Mouse (Mus musculus): ENCODE measurements at regions not wholly inside any gene's neighbourhood (a gene's known extent, or its start where the extent isn't known, plus 50 kb on each side); places are given as distances from the start of the nearest gene placed in this dataset.

GRCm38 (mm10) chr7:118042914-118043313 is 73.1 kb downstream of the Rps15a start:
- no peak for DNase-seq (ENCODE audit: low spot score)

DNA sequence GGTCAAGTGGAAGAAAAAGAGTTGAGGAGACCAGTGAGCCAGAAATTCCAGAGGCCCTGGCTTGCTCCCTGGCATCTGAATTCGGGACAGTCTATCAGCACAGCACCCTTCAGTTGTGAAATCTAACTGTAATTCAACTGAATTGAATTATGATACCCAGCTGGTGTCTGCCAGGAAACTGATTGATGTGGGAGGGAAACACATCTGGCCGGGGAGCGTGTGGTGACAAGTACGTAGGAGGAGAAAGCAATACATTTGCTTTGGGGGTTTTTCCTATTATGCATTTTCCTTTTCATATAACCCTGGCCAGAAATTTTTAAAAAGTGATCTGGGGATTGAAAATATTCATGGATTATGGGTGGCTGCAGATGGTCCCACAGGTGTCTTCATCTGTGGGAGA is 76.1 kb downstream of the Rps15a start:
- no peak for DNase-seq (ENCODE audit: low spot score)

GRCm38 (mm10) chr7:118037062-118037461 is 78.9 kb downstream of the Rps15a start:
- no peak for DNase-seq (ENCODE audit: low spot score)

- no peak for DNase-seq (ENCODE audit: low spot score)
These were observed 89.9 kb downstream of the Rps15a start for GRCm38 (mm10) chr7:118026106-118026526.

DNA sequence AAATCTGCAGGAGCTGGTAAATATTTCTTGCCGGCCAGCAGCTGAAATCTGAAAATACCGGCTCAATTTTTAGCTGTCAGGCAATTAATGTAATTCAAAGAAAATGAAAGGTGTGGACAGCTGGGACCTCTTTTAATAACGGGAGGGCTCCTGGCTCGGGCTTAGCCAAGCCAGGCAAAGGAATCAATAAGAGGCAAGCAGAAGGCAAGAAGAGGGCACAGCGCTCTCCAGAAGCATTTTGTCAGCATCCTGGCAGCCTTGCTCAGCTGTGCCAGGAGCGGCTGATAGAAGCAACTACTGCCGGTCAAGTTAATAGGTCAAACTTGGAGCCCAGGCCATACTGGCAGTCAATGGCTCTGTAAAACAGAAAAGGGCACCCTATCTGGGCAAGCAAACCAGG is 111.4 kb downstream of the Rps15a start:
- DNase-seq (ENCODE audit: low spot score), result no peak

- no peak for DNase-seq (ENCODE audit: low spot score)
These were observed 114.1 kb downstream of the Rps15a start for GRCm38 (mm10) chr7:118001881-118002280.

GRCm38 (mm10) chr7:118001121-118001520 is 114.9 kb downstream of the Rps15a start:
- DNase-seq (ENCODE audit: low spot score), result no peak

DNA sequence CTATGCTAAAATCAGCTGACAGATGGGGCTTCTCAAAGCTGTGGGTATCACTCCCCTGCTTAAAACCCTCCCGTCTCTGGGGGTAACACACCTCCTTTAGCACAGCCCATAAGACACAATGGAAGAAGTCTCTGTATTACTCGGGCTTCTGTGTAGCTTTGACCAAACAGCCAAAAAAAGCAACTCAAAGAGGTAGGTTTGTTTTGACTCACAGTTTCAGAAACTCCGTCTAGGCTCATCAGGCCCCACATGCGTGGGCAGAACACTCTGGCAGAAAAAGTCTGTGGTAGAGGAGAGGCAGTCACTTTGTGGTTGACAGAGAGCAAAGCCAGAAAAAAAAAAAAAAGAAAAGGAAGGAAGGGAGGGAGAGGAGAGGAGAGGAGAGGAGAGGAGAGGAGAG is 133.8 kb downstream of the Rps15a start:
- DNase-seq (ENCODE audit: low spot score), result no peak

GRCm38 (mm10) chr7:117971176-117971575 is 144.8 kb downstream of the Rps15a start:
- DNase-seq (ENCODE audit: low spot score), result no peak

DNA sequence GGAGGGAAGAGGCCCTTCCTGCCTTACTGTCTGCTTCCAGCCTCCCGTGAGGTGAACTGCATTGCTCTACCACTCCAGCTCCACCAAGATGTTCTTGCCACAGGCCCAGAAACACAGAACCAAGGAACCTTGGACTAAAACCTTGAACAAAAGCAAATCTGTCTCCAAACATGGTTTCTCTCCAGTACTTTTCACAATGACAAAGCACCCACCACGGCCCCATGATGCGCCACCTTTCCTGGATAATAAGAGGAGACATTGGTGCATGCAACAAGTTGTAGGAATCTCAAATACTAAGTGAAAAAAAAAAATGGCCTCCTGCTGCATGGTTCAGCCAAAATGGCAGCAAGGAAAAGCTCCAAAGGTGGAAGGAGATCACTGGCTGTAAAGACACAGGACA is 172.6 kb downstream of the Rps15a start:
- DNase-seq (ENCODE audit: low spot score), result no peak

- DNase-seq (ENCODE audit: low spot score), result no peak
These were observed 176.4 kb downstream of the Rps15a start for GRCm38 (mm10) chr7:117939618-117940017.

DNA sequence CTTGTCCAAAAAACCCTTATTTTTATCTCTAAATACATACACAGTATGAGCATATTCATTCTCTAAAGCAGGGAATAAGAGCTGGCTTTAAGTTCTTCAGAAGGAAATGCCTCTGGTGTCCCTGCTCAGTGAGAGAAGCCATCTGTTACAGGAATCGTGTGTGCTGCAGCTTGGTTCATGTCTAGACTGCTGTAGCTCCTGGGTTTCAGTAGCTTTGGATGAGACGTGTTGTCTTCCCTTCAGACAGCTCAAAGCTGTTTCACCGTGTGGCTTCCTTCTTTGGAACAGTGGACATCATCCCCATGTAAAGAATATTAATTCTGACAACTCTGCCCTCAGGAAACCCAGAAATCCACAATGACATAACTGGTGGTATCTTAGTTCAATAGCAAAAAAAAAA is 181.1 kb downstream of the Rps15a start:
- no peak for DNase-seq (ENCODE audit: low spot score)

- no peak for DNase-seq (ENCODE audit: low spot score)
These were observed 184.6 kb downstream of the Rps15a start for GRCm38 (mm10) chr7:117931234-117931895.

- DNase-seq (ENCODE audit: low spot score), result no peak
These were observed 185.6 kb downstream of the Rps15a start for GRCm38 (mm10) chr7:117930392-117930791.

- DNase-seq (ENCODE audit: low spot score), result no peak
These were observed 189.6 kb downstream of the Rps15a start for GRCm38 (mm10) chr7:117926396-117926795.

DNA sequence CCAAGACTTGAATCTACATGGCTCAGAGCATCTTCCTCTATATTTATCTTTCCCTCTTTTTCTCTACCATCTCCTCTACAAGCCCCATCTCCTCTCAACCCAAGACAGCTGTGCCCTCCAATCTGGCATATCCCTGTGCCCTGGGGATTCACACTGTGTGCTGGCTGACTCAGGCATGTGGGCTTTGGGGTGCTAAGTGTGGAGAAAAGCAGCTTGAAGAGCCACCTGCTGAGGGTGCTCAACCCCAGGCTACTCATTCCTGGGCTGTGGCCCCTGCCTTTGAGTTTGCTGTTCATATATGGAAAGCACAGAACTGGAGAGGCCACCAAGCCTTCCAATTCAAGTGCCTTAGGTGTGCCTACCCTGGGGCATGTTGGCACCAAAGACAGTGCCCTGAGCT is 193.7 kb downstream of the Rps15a start:
- no peak for DNase-seq (ENCODE audit: low spot score)

DNA sequence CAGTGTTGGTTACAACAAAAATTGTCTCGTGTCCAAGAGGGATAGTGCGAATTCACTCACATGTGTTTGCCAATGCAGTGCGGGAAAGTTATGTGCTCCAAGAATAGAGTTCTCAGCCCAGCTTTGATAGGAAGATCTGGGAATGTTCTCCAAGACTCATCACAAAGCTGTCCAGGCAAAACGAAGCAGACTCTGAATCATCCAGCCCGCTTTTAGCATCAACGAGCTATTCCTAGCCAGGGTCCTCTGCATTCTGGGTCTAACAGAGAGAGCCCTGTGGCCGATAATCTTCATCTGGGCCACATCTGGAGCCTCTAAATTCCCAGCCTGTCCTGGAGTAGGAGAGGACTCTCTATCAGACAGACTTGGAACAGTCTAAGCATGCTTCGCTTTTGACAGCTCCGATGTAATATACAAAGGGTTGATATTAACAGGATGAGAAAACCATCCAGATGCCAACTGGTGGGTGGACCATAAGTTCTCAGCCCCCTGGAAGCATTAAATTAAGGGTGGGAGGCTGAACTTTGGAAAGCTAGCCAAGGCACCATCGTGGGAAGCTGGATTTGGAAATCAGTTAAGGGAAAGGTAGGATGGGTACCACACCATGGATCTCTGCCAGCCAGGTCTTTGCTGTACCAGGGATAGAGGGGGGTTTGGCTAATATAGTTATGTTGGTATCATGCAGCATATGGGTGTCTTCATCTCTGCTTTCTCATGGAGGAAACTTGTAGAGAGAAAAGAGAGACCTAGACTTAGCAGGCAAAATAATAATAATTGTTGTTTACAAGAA is 197.6 kb downstream of the Rps15a start:
- no peak for DNase-seq (ENCODE audit: low spot score)

DNA sequence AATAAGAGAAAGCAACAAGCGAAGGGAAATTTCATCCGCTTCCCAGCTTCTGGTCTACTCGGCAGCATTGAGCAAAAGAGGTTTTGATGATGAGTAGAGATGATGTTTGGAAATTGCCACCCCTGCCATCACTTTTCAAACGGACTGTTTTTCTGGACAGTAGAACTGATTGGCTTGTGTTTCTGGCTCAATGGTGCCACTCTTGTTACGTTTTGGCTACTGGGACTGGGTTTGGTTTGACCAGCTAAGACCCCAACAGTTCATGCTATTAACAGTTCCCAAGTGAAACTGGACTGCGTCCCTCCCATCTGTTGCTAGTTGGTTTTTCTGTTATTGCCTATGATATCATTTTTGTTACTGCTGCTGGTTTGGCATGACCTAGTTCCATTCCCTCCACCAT is 199.1 kb downstream of the Rps15a start:
- no peak for DNase-seq (ENCODE audit: low spot score)

- no peak for DNase-seq (ENCODE audit: low spot score)
These were observed 203.5 kb downstream of the Rps15a start for GRCm38 (mm10) chr7:117912453-117912852.

- no peak for DNase-seq (ENCODE audit: low spot score)
These were observed 204.9 kb downstream of the Rps15a start for GRCm38 (mm10) chr7:117911062-117911461.

- DNase-seq (ENCODE audit: low spot score), result no peak
These were observed 219.5 kb downstream of the Rps15a start for GRCm38 (mm10) chr7:117896528-117896927.

GRCm38 (mm10) chr7:117887288-117887687 is 228.7 kb downstream of the Rps15a start:
- DNase-seq (ENCODE audit: low spot score), result no peak

GRCm38 (mm10) chr7:117882803-117883202 is 233.2 kb downstream of the Rps15a start:
- DNase-seq (ENCODE audit: low spot score), result peak; percentile 17

- DNase-seq (ENCODE audit: low spot score), result no peak
These were observed 237.1 kb downstream of the Rps15a start for GRCm38 (mm10) chr7:117878903-117879302.

Measured in spleen, adult 12 weeks (tissue).